Mouse (Mus musculus) natural killer cell, adult 2 months (primary cell): ENCODE results near the gene Plin3.

Experiments
- DNase-seq, 2 experiments: peaks; one replicate each; pipeline ENCODE4 v3.0.0; 2022; ENCODE audit warnings: low spot score in 2 of 2

The Plin3 gene

GRCm38 (mm10) chr17:56302363-56302996 lies 9.8 kb upstream of the Plin3 start:
- no peak for DNase-seq

DNA sequence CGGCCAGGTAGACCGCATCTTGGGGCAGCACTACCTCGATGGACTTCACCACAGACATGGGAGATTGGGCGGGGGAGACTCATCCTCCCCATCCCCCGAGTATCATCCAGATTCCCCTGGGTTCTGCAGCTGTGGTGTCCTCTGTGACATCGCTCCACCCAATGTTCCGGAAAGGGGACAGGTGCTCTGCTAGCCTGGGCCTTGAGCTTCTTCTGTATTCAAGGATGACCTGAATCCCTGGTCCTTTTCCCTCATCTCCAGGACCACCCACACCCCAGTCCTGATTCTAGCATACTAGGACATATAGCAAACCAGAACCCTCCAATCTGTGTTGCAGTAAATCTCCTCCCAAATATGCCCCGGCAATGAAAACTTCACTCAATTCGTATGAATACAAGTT lies 7.5 kb upstream of the Plin3 start, which contains the start of gene Arrdc5:
TSS of gene Arrdc5 (minus strand) at position 101 of the 400 bp plus-strand sequence.
- no peak for DNase-seq

DNA sequence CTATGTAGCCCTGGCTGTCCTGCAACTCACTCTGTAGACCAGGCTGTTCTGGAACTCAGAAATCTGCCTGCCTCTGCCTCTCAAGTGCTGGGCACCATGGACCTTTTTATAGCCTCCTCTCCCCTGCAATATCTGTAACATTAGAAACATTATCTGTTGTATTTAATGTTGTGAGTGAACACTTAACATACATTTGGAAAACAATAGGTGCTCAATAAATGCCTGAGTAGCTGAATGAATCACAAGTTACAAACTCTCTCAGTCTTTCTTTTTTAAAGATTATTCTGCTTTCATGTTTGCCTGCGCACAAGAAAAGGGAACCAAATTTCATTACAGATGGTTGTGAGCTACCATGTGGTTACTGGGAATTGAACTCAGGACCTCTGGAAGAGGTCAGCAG lies 5.6 kb upstream of the Plin3 start:
- DNase-seq: no peak

GRCm38 (mm10) chr17:56296201-56296600 lies 3.5 kb upstream of the Plin3 start:
- DNase-seq: no peak

DNA sequence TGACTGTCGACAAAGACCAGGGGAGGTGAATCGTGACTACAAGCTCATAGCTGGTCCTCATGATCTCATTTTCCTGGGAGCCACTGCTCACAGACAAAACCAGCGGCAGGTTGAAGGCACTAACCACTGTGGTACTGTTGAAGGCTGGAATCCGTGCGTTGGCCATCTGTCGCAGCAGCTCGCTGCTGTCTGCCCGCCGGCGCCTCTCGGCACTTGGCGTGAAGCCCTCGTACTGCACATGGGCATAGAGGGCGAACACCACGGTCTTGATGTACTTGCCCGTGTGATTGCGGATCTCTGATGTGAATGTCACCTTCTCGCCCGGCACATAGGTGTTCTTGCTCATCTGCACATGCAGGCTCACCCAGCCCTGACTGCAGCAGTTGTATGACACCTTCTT lies 1.6 kb upstream of the Plin3 start:
- no peak for DNase-seq

DNA sequence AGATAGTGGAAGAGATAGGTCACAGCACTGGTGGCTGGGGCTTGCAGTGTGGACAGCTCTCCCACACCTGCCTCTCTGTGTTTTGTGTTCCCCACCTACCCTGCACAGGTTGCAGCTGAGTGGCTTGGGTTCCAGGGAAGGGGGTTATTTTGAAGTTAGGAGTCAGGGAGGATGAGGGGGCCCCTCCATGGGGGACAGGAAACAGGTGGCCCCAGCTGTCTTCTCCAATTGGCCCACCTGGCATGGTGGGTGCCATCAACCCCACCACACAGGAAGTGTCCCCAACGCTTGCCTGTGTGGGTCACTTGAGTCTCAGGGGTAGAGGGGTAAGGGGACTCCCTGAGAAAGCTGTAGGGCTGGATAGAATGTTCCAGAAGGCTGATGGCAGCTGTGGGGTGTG lies 618 bp upstream of the Plin3 start:
- DNase-seq: no peak

DNA sequence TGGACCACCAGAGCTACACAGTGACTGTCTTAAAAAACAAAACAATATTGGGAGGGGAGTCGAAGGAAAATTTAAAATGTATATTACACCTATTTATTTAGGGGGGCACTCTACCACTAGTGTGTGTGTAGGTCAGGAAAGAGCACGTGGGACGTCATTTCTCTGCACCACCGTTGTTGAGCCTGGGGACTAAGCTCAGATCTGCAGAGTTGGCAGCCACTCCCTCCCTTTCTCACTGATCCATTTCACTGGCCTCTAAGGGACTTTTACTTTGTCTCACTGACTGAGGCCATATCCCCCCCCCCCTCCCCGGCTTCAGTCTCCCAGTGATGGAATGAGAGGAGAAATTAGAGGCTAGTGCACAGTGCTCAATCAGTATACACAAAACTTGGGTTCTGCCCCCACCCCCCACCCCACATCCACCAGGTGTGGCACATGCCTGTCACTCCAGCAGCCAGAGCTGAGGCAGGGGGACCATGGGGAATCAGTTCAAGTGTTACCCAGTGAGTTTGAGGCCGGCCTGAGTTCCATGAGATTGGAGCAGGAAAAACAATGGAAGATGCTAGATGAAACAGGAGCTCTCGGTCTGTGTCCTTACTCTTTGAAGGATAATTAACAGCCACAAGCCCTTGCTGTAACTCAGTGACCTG lies 722 bp downstream of the Plin3 start:
- no peak for DNase-seq

DNA sequence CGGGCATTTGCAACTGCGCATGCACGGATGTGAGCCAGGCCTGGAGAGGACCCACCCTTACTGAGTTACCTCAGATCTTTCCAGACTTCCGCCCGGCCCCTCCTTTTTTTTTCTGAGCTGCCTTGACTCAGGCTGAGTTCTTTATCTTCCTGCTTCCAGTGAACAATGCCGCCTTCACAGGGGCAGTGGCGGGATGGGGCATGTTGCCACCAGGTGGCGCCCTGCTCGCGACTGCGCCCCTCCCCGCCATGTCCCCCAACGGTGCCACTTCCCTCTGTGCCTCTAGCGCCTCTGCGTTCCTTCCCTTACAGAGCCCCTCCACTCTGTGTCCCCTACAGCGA lies 1.5 kb downstream of the Plin3 start:
- DNase-seq: peak; percentile 78 to 89

- peak; percentile 78 to 86 for DNase-seq
Observed at GRCm38 (mm10) chr17:56290388-56291170, 2.1 kb downstream of the Plin3 start.

GRCm38 (mm10) chr17:56289371-56290331 lies 3.0 kb downstream of the Plin3 start:
- peak; percentile 63 to 68 for DNase-seq

- no peak for DNase-seq
Observed at GRCm38 (mm10) chr17:56288866-56289265, 3.8 kb downstream of the Plin3 start.

DNA sequence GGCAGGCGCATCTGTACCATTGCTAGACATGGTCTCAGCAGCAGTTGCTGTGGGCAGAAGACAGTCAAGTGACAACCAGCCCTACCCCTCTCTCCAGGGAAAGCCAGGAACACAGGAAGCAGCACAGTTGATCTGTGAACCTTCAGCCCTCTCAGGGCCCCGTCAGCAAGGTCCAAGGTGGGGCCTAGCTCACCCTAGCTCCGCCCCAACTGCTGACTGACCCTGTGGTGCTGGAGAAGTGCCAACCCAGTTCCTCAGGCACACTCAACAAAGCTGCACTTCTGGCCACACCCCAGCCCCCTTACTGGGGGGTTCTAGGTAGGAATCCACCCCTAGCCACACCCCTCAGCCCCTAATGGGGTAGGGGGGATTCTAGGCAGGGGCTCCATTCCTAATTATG lies 4.8 kb downstream of the Plin3 start:
- no peak for DNase-seq

GRCm38 (mm10) chr17:56285995-56286394 lies 6.7 kb downstream of the Plin3 start:
- DNase-seq: no peak

DNA sequence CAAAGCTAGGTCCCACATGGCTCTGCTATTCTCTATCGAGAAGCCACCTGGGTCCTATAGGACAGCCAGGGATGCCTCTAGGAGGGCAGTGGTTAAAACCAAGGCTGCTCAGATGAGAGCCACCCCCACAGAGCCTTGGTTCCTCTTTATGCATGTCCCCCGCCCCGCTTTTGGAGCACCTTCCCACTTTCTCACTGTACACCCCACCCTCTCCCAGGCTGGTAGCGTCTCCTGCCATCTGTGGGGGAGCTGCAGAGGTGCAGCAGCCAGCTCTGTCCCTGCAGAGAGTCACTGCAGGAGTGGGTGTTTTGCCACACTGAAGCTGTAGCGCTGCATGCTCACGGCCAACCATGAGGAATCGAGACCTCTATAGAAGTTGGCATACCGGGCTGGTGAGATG lies 9.4 kb downstream of the Plin3 start:
- DNase-seq: no peak

DNA sequence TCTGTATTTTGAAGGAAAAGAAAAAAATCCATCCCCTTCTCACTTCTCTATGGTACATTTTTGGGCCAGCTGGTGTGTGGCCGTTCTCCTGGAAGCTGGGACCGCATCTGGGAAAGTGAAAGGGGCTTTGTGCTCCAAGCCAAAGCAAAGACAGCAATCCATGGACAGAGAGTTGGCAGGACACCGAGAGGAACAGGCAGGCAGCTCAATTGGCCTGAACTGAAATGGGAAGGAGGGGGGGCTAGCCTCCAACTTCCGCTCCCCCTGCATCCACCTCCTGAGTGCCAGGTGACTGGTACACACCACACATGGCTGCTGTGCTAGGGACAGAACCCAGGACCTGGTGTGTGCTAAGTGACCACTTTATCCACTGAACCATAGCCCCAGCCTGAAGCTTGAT lies 9.9 kb downstream of the Plin3 start:
- no peak for DNase-seq

DNA sequence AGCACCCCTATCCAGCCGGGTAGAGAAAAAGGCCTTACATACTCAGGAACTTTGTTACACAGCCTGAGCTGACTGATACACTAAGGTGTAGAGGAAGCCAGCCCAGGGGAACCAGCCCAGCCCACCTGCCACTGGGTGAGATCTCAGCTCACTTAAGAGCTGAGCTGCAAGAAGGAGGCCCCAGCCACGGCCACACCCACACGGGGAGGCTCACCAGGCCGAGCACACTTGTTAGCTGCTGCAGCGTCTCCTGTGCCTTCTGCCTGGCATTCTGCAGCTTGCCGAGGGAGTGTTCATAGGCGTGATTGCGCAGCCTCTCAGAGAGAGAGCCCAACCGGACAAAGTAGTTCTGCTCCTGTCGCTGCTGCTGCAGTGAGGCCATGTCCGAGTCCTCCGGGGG lies 11.5 kb downstream of the Plin3 start:
- DNase-seq: no peak

- no peak for DNase-seq
Observed at GRCm38 (mm10) chr17:56279481-56280155, 13.1 kb downstream of the Plin3 start.

DNA sequence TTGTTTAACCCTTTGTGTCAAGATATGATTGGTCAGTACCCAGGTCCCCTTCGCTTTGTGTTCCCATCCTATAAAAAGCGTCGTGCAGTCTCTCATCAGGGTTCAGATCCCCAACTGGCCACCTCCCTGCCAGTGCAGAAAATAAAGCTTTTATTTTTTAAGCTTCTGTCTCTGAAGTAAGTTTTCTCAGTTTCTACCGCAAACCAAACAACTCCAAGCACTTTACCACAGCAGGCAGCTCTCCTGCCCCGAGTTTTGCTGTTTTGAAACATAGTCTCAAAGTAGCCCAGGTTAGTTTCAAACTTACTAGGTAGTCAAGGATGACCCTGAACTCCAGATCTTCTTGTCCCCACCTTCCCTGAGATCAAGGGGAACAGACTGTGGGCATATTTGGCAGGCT lies 14.3 kb downstream of the Plin3 start:
- no peak for DNase-seq

- no peak for DNase-seq
Observed at GRCm38 (mm10) chr17:56277567-56277893, 15.1 kb downstream of the Plin3 start.

GRCm38 (mm10) chr17:56276643-56277566 lies 15.8 kb downstream of the Plin3 start, which contains the start of gene Ticam1:
Ticam1 (minus strand) TSS chr17:56276786.
- DNase-seq: peak; percentile 84 to 87
